Mouse (Mus musculus) forebrain, embryonic 11.5 days (tissue): ENCODE results near the gene Prss42. TPM values are rescaled to one million over a fixed set of nuclear protein-coding genes. Genes with fewer than 3 reads are reported as not detected.

Source experiments
- ATAC-seq: fragments of 200-750 bp; cut with Nextera tagmentation; replicated peaks from 2 replicates; pipeline ENCODE4 v1.8.0; 2017; ENCODE audit warnings: moderate TSS enrichment; ENCODE audit not compliant: low FRiP score
- DNase-seq: peaks from one replicate; pipeline ENCODE4 v3.0.0-alpha.2; 2017; ENCODE audit warnings: low spot score
- H3K27ac ChIP-seq: fragments of 300-500 bp; sonication (generic); 2 replicates; pipeline ENCODE4 v1.5.1; 2014; ENCODE audit warnings: low read depth, low read length
- H3K27me3 ChIP-seq: fragments of 300-500 bp; sonication (generic); 2 replicates; pipeline ENCODE4 v1.6.1; 2014; ENCODE audit warnings: mild to moderate bottlenecking, low read length, mixed read lengths; ENCODE audit not compliant: control insufficient read depth, insufficient read depth
- H3K36me3 ChIP-seq: fragments of 300-500 bp; sonication (generic); 2 replicates; pipeline ENCODE4 v1.6.1; 2014; ENCODE audit warnings: mild to moderate bottlenecking, low read length, moderate library complexity, mixed read lengths; ENCODE audit not compliant: control insufficient read depth, insufficient read depth
- H3K4me1 ChIP-seq: fragments of 300-500 bp; sonication (generic); replicated peaks from 2 replicates; pipeline ENCODE4 v1.6.1; 2014; ENCODE audit warnings: low read length, mixed read lengths; ENCODE audit not compliant: control insufficient read depth, insufficient read depth
- H3K4me2 ChIP-seq: fragments of 300-500 bp; sonication (generic); 2 replicates; pipeline ENCODE4 v1.6.1; 2014; ENCODE audit warnings: low read depth, mild to moderate bottlenecking, low read length, moderate library complexity, mixed read lengths; ENCODE audit not compliant: severe bottlenecking
- H3K4me3 ChIP-seq: fragments of 300-500 bp; sonication (generic); 2 replicates; pipeline ENCODE4 v1.5.1; 2014; ENCODE audit warnings: low read depth, low read length
- H3K9ac ChIP-seq: fragments of 300-500 bp; sonication (generic); 2 replicates; pipeline ENCODE4 v1.6.1; 2014; ENCODE audit warnings: low read length
- H3K9me3 ChIP-seq: fragments of 300-500 bp; sonication (generic); 2 replicates; pipeline ENCODE4 v1.6.1; 2016; ENCODE audit warnings: low read length, mixed read lengths; ENCODE audit not compliant: control insufficient read depth
- WGBS: fragments of 180-500 bp; shearing (Covaris S2); extraction: QIAGEN DNeasy Blood & Tissue Kit; methylation state at CpG from one replicate; pipeline ENCODE4 v1.1.7; 2014; 5-methylcytosine and 5-hydroxymethylcytosine counted together
- polyA plus RNA-seq: library from polyadenylated mRNA; unstranded; fragments of >200 nt; fragmentation: Nextera tagmentation; extraction: Ambion mirVana; gene quantifications from 2 replicates; pipeline ENCODE4 v1.2.1, GENCODE M21; 2014

Gene Prss42
- not detected in 2 replicates for polyA plus RNA-seq

GRCm38 (mm10) chr9:110797866-110798265, at the start of gene Prss42:
Gene Prss42 (plus strand): TSS chr9:110798166.
- no peak for DNase-seq
- WGBS = 93% methylated on average over 14 of the region's 14 CpGs
- Histone ChIP-seq H3K9me3 (no peaks in the 10 kb centered on the region), H3K4me1 (no peaks in the 10 kb centered on the region), H3K4me3 (no peak within 1 kb of the TSS), H3K4me2 (no peak within 1 kb of the TSS), H3K36me3 (no peaks in the 10 kb centered on the region), H3K27ac (no peak within 1 kb of the TSS), H3K27me3 (no peaks in the 10 kb centered on the region), H3K9ac (no peak within 1 kb of the TSS)
- ATAC-seq = no peak

DNA sequence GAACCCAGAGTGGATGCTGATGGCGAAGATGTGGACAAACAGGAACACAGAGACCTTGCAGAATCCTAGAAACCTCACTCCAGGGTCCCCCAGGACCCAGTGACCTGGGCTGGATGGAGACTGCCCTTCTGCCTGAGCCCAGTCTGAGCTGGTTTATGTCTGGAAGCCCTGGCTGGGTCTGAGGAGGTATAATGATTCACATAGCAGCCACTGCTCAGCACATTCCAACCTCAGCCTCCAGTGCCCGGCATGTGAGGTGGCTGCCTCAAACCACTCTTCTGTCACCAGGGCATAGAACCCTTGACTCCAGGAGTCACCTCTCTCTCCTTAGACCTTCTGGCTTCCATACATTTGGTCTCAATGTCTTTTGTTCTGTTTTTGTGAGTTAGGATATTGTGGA, 49.5 kb upstream of the Prss42 start:
- no peak overlapping the region for H3K9ac ChIP-seq
- no peaks in the 10 kb centered on the region; the same call in 1 of the 2 replicates for H3K4me1 ChIP-seq

GRCm38 (mm10) chr9:110750404-110751187, 47.4 kb upstream of the Prss42 start:
- Histone ChIP-seq H3K4me2 (no peak overlapping the region), H3K27ac (no peak overlapping the region), H3K9me3 (no peaks in the 10 kb centered on the region), H3K27me3 (peaks cover 2% of the 10 kb centered on the region; the same call in 1 of the 2 replicates), H3K4me1 (no peaks in the 10 kb centered on the region), H3K9ac (no peak overlapping the region), H3K4me3 (no peak overlapping the region), H3K36me3 (no peaks in the 10 kb centered on the region)
- ATAC-seq (no peak), DNase-seq (no peak)
- WGBS = 47% methylated on average over 14 of the region's 14 CpGs

More for the DNA sequence above, 49.5 kb upstream of the Prss42 start:
- Histone ChIP-seq H3K27me3 (peaks cover 16% of the 10 kb centered on the region), H3K9me3 (no peaks in the 10 kb centered on the region), H3K27ac (no peak overlapping the region), H3K4me2 (no peak overlapping the region), H3K36me3 (no peaks in the 10 kb centered on the region), H3K4me3 (no peak overlapping the region)
- WGBS = 73% methylated on average over 2 of the region's 2 CpGs
- DNase-seq (no peak), ATAC-seq (no peak)

- no peaks in the 10 kb centered on the region for H3K36me3 ChIP-seq
- H3K4me3 ChIP-seq = no peak overlapping the region
- no peak overlapping the region for H3K9ac ChIP-seq
- DNase-seq = no peak
- WGBS = 78% methylated on average over 5 of the region's 5 CpGs
- H3K9me3 ChIP-seq = no peaks in the 10 kb centered on the region
- H3K4me2 ChIP-seq = no peak overlapping the region
- H3K27me3 ChIP-seq = 0 out of 2 replicates have a peak, but pooled peaks cover 2% of the 10 kb centered on the region
- ATAC-seq = no peak
- no peak overlapping the region for H3K27ac ChIP-seq
- H3K4me1 ChIP-seq = no peaks in the 10 kb centered on the region
Measured at GRCm38 (mm10) chr9:110751412-110751811, 46.6 kb upstream of the Prss42 start.

DNA sequence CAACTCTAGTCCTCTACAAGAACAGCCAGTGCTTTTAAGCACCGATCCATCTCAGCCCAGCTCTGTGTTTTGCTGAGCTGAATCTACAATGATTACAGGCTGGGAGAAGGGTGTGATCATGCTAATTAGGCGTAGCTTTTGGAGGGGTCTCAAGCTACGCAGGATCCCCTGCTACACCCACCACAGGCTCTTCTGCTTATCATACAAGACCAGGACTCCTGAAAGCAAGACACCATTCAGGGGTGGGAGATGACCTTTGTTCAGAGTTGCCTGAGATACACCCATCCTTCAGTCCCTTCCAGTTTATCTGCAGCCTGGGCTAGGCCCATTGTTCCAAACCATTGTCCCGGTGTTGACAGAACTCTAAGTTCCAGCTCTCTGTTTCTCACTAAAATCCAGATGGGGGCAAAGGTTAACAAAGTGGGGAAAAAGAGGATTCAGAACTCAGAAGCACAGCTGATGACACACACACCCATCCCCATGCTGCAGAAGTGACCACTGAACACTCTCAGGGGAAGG, 45.0 kb upstream of the Prss42 start:
- H3K4me3 ChIP-seq = no peak overlapping the region
- no peaks in the 10 kb centered on the region for H3K36me3 ChIP-seq
- no peak overlapping the region for H3K4me2 ChIP-seq
- ATAC-seq (no peak), DNase-seq (no peak)
- no peaks in the 10 kb centered on the region for H3K4me1 ChIP-seq
- no peaks in the 10 kb centered on the region for H3K9me3 ChIP-seq
- no peak overlapping the region for H3K9ac ChIP-seq
- no peaks in the 10 kb centered on the region for H3K27me3 ChIP-seq
- WGBS = 74% methylated on average over 4 of the region's 4 CpGs
- no peak overlapping the region for H3K27ac ChIP-seq

DNA sequence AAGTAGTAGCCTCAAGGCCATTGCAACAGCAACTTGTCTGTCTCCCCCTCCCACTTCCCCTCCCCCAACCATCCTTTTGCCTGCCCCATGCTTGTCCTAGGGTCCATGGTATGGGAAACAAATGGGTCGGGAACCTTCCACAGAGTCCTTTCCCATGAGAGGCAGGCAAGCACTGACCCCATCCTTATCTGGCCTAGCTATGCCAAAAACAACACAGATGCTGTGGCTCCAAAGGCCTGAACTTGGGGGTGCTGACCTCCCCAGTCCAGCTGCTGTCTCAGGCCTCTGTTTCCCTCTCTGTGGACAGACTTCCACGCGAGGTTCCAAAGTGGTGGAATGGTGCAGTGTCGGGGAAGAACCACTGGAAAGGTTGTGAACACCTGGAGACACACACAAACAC, 44.2 kb upstream of the Prss42 start:
- ATAC-seq (no peak), DNase-seq (no peak)
- Histone ChIP-seq H3K4me1 (no peaks in the 10 kb centered on the region), H3K4me2 (no peak overlapping the region), H3K36me3 (no peaks in the 10 kb centered on the region), H3K27me3 (no peaks in the 10 kb centered on the region), H3K4me3 (no peak overlapping the region), H3K9me3 (no peaks in the 10 kb centered on the region), H3K9ac (no peak overlapping the region), H3K27ac (no peak overlapping the region)
- 85% methylated on average over 4 of the region's 4 CpGs for WGBS

DNA sequence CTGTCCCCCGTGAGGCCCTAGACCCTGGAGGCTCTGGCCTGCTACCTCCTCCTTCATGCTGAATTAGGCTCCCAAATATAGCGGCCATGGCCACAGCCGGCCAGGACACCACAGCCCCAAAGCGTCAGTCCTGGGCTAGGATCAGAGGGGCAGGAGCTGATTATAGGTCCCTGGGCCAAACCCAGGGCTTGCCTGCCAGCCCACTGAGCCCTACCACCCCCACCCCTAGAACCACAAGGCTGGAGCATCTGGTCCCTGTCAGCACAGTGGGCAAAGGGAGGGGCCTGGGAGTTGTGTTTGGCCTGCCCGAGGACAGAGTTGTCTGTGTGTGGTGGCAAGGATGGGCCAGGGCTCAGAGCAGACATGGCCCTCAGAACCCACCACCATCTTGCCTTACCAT, 40.1 kb upstream of the Prss42 start:
- ATAC-seq (no peak), DNase-seq (no peak)
- Histone ChIP-seq H3K4me1 (no peaks in the 10 kb centered on the region), H3K9ac (no peak overlapping the region), H3K9me3 (no peaks in the 10 kb centered on the region), H3K4me3 (no peak overlapping the region), H3K27me3 (no peaks in the 10 kb centered on the region), H3K4me2 (no peak overlapping the region), H3K27ac (no peak overlapping the region), H3K36me3 (no peaks in the 10 kb centered on the region)
- WGBS = 86% methylated on average over 5 of the region's 5 CpGs

DNA sequence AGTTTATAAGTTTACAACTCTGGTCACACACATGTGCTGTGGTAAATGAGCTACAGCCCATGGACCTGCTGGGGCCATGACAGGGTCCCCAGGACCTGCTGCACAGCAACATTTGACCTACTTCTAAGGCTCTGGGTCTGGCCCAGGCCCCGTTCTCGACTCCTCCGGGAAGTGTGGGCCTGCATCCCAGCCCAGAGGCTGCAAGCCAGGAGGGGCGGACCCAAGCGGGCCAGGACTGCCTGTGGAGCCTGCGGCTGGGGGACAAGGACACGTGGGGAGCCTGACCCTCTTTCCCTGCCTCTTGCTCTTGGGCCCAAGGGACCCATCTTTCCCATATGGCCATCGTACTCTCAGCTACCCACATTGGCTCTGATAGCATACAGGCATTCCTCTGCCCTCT, 39.4 kb upstream of the Prss42 start:
- ATAC-seq (no peak), DNase-seq (no peak)
- Histone ChIP-seq H3K4me3 (no peak overlapping the region), H3K4me1 (no peaks in the 10 kb centered on the region), H3K36me3 (no peaks in the 10 kb centered on the region), H3K9me3 (no peaks in the 10 kb centered on the region), H3K4me2 (no peak overlapping the region), H3K27me3 (no peaks in the 10 kb centered on the region), H3K27ac (no peak overlapping the region), H3K9ac (no peak overlapping the region)
- 72% methylated on average over 8 of the region's 8 CpGs for WGBS

- Histone ChIP-seq H3K27me3 (no peaks in the 10 kb centered on the region), H3K4me1 (no peaks in the 10 kb centered on the region), H3K9me3 (no peaks in the 10 kb centered on the region), H3K27ac (no peak overlapping the region), H3K36me3 (no peaks in the 10 kb centered on the region), H3K4me2 (no peak overlapping the region), H3K9ac (no peak overlapping the region), H3K4me3 (no peak overlapping the region)
- DNase-seq = no peak
- no peak for ATAC-seq
- WGBS = 66% methylated on average over 2 of the region's 2 CpGs
Measured at GRCm38 (mm10) chr9:110759265-110759664, 38.7 kb upstream of the Prss42 start.
